Mouse (Mus musculus): Measurements from ENCODE around the gene Denr.

Gene Denr

GRCm38 (mm10) chr5:123968468-123968867, 61.5 kb downstream of the Denr start:
- CTCF ChIA-PET, result no interaction called here

- CTCF ChIA-PET, result no interaction called here
Measured at GRCm38 (mm10) chr5:123969216-123969615, 62.2 kb downstream of the Denr start.

GRCm38 (mm10) chr5:123970576-123970975, 63.6 kb downstream of the Denr start:
- CTCF ChIA-PET, result no interaction called here

GRCm38 (mm10) chr5:123972453-123972852, 65.5 kb downstream of the Denr start:
- CTCF ChIA-PET, result interaction anchor here (0.6 to 0.7 kb wide), 3 partner anchors 28 to 645 kb away, joined by 3 to 6 read pairs (median 5); no protein-coding TSS in a partner anchor

- CTCF ChIA-PET, result no interaction called here
Measured at GRCm38 (mm10) chr5:123973299-123974178, 66.6 kb downstream of the Denr start, which contains the start of gene Hip1r. Gene Hip1r, plus strand, starts transcription at chr5:123973628.

GRCm38 (mm10) chr5:123974179-123974485, 67.2 kb downstream of the Denr start:
- CTCF ChIA-PET, result no interaction called here

- CTCF ChIA-PET, result interaction anchor here (0.6 kb wide), 2 partner anchors 69 to 849 kb away, joined by 3 read pairs; no protein-coding TSS in a partner anchor
Measured at GRCm38 (mm10) chr5:123974616-123975111, 67.7 kb downstream of the Denr start.

GRCm38 (mm10) chr5:123975668-123976180, 68.7 kb downstream of the Denr start:
- CTCF ChIA-PET, result no interaction called here

GRCm38 (mm10) chr5:123977231-123977630, 70.3 kb downstream of the Denr start:
- CTCF ChIA-PET, result interaction anchor here (0.6 to 0.8 kb wide), 3 partner anchors 25 to 270 kb away, joined by 3 to 4 read pairs (median 3); no protein-coding TSS in a partner anchor

GRCm38 (mm10) chr5:123978131-123978530, 71.2 kb downstream of the Denr start:
- CTCF ChIA-PET, result interaction anchor here (0.5 kb wide), 1 partner anchor 34 kb away, joined by 3 read pairs; no protein-coding TSS in a partner anchor

All from spleen, embryonic (tissue).